Mouse (Mus musculus): Measurements from ENCODE around the gene Duxf3.
"Not testable (repeated sequence)": the region's sequence is repeated elsewhere in the genome, so short reads cannot be mapped to it uniquely, and the experiment has no call there.

Duxf3 gene

GRCm38 (mm10) chr10:58232641-58232969 is at the start of gene Duxf3:
Duxf3 (minus strand) TSS chr10:58232675.
- peak in 1 of 2 experiments; percentile 36 for DNase-seq (ENCODE audit: inconsistent age in 2 of 2, low spot score in 1 of 2)

GRCm38 (mm10) chr10:58282238-58282637 is 49.8 kb upstream of the Duxf3 start:
- DNase-seq (ENCODE audit: inconsistent age in 2 of 2, low spot score in 1 of 2), result no peak

- DNase-seq (ENCODE audit: inconsistent age in 2 of 2, low spot score in 1 of 2), result peak; percentile 29 to 79
Measured at GRCm38 (mm10) chr10:58258466-58258865, 26.0 kb upstream of the Duxf3 start.

- peak in 1 of 2 experiments; percentile 44 for DNase-seq (ENCODE audit: inconsistent age in 2 of 2, low spot score in 1 of 2)
Measured at GRCm38 (mm10) chr10:58255954-58256353, 23.5 kb upstream of the Duxf3 start.

GRCm38 (mm10) chr10:58255213-58255892 is 22.9 kb upstream of the Duxf3 start, which contains the start of gene Gcc2:
Gcc2 (plus strand) TSS chr10:58255497.
- peak; percentile 96 to 97 for DNase-seq (ENCODE audit: inconsistent age in 2 of 2, low spot score in 1 of 2)

- peak; percentile 39 to 74 for DNase-seq (ENCODE audit: inconsistent age in 2 of 2, low spot score in 1 of 2)
Measured at GRCm38 (mm10) chr10:58254635-58255175, 22.2 kb upstream of the Duxf3 start.

GRCm38 (mm10) chr10:58249535-58249934 is 17.1 kb upstream of the Duxf3 start:
- no peak for DNase-seq (ENCODE audit: inconsistent age in 2 of 2, low spot score in 1 of 2)

- peak; percentile 49 to 83 for DNase-seq (ENCODE audit: inconsistent age in 2 of 2, low spot score in 1 of 2)
Measured at GRCm38 (mm10) chr10:58238984-58239740, 6.7 kb upstream of the Duxf3 start.

GRCm38 (mm10) chr10:58236613-58237012 is 4.1 kb upstream of the Duxf3 start, which contains the start of gene Gm4981:
Gm4981 (minus strand) TSS chr10:58236701.
- no peak for DNase-seq (ENCODE audit: inconsistent age in 2 of 2, low spot score in 1 of 2)

- peak in 1 of 2 experiments; percentile 67 for DNase-seq (ENCODE audit: inconsistent age in 2 of 2, low spot score in 1 of 2)
Measured at GRCm38 (mm10) chr10:58234985-58235384, 2.5 kb upstream of the Duxf3 start.

GRCm38 (mm10) chr10:58233740-58234121 is 1.3 kb upstream of the Duxf3 start:
- DNase-seq (ENCODE audit: inconsistent age in 2 of 2, low spot score in 1 of 2), result peak in 1 of 2 experiments; percentile 29

GRCm38 (mm10) chr10:58233054-58233739 is 722 bp upstream of the Duxf3 start:
- peak in 1 of 2 experiments; percentile 68 for DNase-seq (ENCODE audit: inconsistent age in 2 of 2, low spot score in 1 of 2)

GRCm38 (mm10) chr10:58231779-58232640 is 465 bp downstream of the Duxf3 start:
- peak; percentile 76 to 88 for DNase-seq (ENCODE audit: inconsistent age in 2 of 2, low spot score in 1 of 2)

- DNase-seq (ENCODE audit: inconsistent age in 2 of 2, low spot score in 1 of 2), result peak; percentile 44 to 71
Measured at GRCm38 (mm10) chr10:58231088-58231487, 1.4 kb downstream of the Duxf3 start.

- peak in 1 of 2 experiments; percentile 50 for DNase-seq (ENCODE audit: inconsistent age in 2 of 2, low spot score in 1 of 2)
Measured at GRCm38 (mm10) chr10:58230021-58230420, 2.5 kb downstream of the Duxf3 start.

GRCm38 (mm10) chr10:58227798-58228197 is 4.7 kb downstream of the Duxf3 start:
- peak; percentile 40 to 69 for DNase-seq (ENCODE audit: inconsistent age in 2 of 2, low spot score in 1 of 2)

GRCm38 (mm10) chr10:58226357-58226756 is 6.1 kb downstream of the Duxf3 start:
- DNase-seq (ENCODE audit: inconsistent age in 2 of 2, low spot score in 1 of 2), result not testable (repeated sequence)

GRCm38 (mm10) chr10:58224827-58225785 is 7.4 kb downstream of the Duxf3 start, which contains the start of gene AW822073:
AW822073 (minus strand) TSS chr10:58224930.
- DNase-seq (ENCODE audit: inconsistent age in 2 of 2, low spot score in 1 of 2), result peak in 1 of 2 experiments; percentile 66
